Mouse (Mus musculus): ENCODE data around the gene Skp1a. TPM values are rescaled to one million over a fixed set of nuclear protein-coding genes. Genes with fewer than 3 reads are reported as not detected.
"Not testable (repeated sequence)": the region's sequence is repeated elsewhere in the genome, so short reads cannot be mapped to it uniquely, and the experiment has no call there.

Gene Skp1a
- total RNA-seq (2015; ENCODE audit: low replicate concordance) (103 and 116 TPM in 2 replicates), total RNA-seq (2017; ENCODE audit: low replicate concordance) (69.7 and 95.6 TPM in 2 replicates)

- ATAC-seq (replicated peaks; ENCODE audit: low FRiP score, poor library complexity, severe bottlenecking): peak; percentile 85
Observed at GRCm38 (mm10) chr11:52231606-52232541, at the start of gene Skp1a. Gene Skp1a, plus strand, starts transcription at chr11:52231995.

GRCm38 (mm10) chr11:52196496-52197023 is 35.2 kb upstream of the Skp1a start:
- ATAC-seq (replicated peaks; ENCODE audit: low FRiP score, poor library complexity, severe bottlenecking): not testable (repeated sequence)

- no peak for ATAC-seq (replicated peaks; ENCODE audit: low FRiP score, poor library complexity, severe bottlenecking)
Observed at GRCm38 (mm10) chr11:52213887-52214286, 17.9 kb upstream of the Skp1a start, which contains the start of gene Olfr1371. Gene Olfr1371, minus strand, starts transcription at chr11:52213987.

GRCm38 (mm10) chr11:52220282-52220681 is 11.5 kb upstream of the Skp1a start:
- ATAC-seq (replicated peaks; ENCODE audit: low FRiP score, poor library complexity, severe bottlenecking): 0 out of 2 replicates have a peak, but pooled peaks have one; percentile 14

GRCm38 (mm10) chr11:52221921-52222320 is 9.9 kb upstream of the Skp1a start:
- not testable (repeated sequence) for ATAC-seq (replicated peaks; ENCODE audit: low FRiP score, poor library complexity, severe bottlenecking)

- ATAC-seq (replicated peaks; ENCODE audit: low FRiP score, poor library complexity, severe bottlenecking): no peak
Observed at GRCm38 (mm10) chr11:52222891-52223290, 8.9 kb upstream of the Skp1a start.

GRCm38 (mm10) chr11:52223968-52224682 is 7.7 kb upstream of the Skp1a start:
- ATAC-seq (replicated peaks; ENCODE audit: low FRiP score, poor library complexity, severe bottlenecking): 0 out of 2 replicates have a peak, but pooled peaks have one; percentile 13

- ATAC-seq (replicated peaks; ENCODE audit: low FRiP score, poor library complexity, severe bottlenecking): no peak
Observed at GRCm38 (mm10) chr11:52225986-52226599, 5.7 kb upstream of the Skp1a start.

GRCm38 (mm10) chr11:52227053-52227452 is 4.7 kb upstream of the Skp1a start:
- no peak for ATAC-seq (replicated peaks; ENCODE audit: low FRiP score, poor library complexity, severe bottlenecking)

- ATAC-seq (replicated peaks; ENCODE audit: low FRiP score, poor library complexity, severe bottlenecking): no peak
Observed at GRCm38 (mm10) chr11:52227466-52228226, 4.1 kb upstream of the Skp1a start.

- no peak for ATAC-seq (replicated peaks; ENCODE audit: low FRiP score, poor library complexity, severe bottlenecking)
Observed at GRCm38 (mm10) chr11:52228722-52229448, 2.9 kb upstream of the Skp1a start.

- 0 out of 2 replicates have a peak, but pooled peaks have one; percentile 15 for ATAC-seq (replicated peaks; ENCODE audit: low FRiP score, poor library complexity, severe bottlenecking)
Observed at GRCm38 (mm10) chr11:52230694-52231093, 1.1 kb upstream of the Skp1a start.

GRCm38 (mm10) chr11:52233043-52233653 is 1.4 kb downstream of the Skp1a start:
- ATAC-seq (replicated peaks; ENCODE audit: low FRiP score, poor library complexity, severe bottlenecking): no peak

GRCm38 (mm10) chr11:52233906-52234305 is 2.1 kb downstream of the Skp1a start:
- no peak for ATAC-seq (replicated peaks; ENCODE audit: low FRiP score, poor library complexity, severe bottlenecking)

- ATAC-seq (replicated peaks; ENCODE audit: low FRiP score, poor library complexity, severe bottlenecking): no peak
Observed at GRCm38 (mm10) chr11:52234509-52234908, 2.7 kb downstream of the Skp1a start.

GRCm38 (mm10) chr11:52240898-52241542 is 9.2 kb downstream of the Skp1a start:
- no peak for ATAC-seq (replicated peaks; ENCODE audit: low FRiP score, poor library complexity, severe bottlenecking)

- no peak for ATAC-seq (replicated peaks; ENCODE audit: low FRiP score, poor library complexity, severe bottlenecking)
Observed at GRCm38 (mm10) chr11:52249452-52249851, 17.7 kb downstream of the Skp1a start.

All from erythroid progenitor cell, adult 5-6 weeks (primary cell).